Mouse (Mus musculus) heart, embryonic 14.5 days (tissue): Measurements from ENCODE around the gene Prmt1. TPM values are rescaled to one million over a fixed set of nuclear protein-coding genes. Genes with fewer than 3 reads are reported as not detected.

ENCODE experiments used
- ATAC-seq: fragments of 200-750 bp; cut with Nextera tagmentation; 2 replicates; pipeline ENCODE4 v1.8.0; 2017; ENCODE audit warnings: low read depth, moderate TSS enrichment; ENCODE audit not compliant: insufficient number of reproducible peaks, insufficient read depth, low FRiP score
- H3K27ac ChIP-seq, 2 experiments: fragments of 200-500 bp in 1 of 2; fragments of 300-500 bp in 1 of 2; sonication (generic) in 1 of 2; replicated peaks in 1 of 2; 2 replicates each; pipeline ENCODE4 v1.5.1; 2012 to 2014; ENCODE audit warnings: low read depth in 2 of 2, low read length in 2 of 2, control low read depth in 1 of 2, mild to moderate bottlenecking in 1 of 2, mixed read lengths in 1 of 2; ENCODE audit not compliant: control insufficient read depth in 1 of 2, insufficient read depth in 1 of 2
- H3K27me3 ChIP-seq: fragments of 300-500 bp; sonication (generic); 2 replicates; pipeline ENCODE4 v1.6.1; 2014; ENCODE audit warnings: mild to moderate bottlenecking, low read length, control low read depth; ENCODE audit not compliant: control insufficient read depth, insufficient read depth
- H3K36me3 ChIP-seq: fragments of 300-500 bp; sonication (generic); 2 replicates; pipeline ENCODE4 v1.6.1; 2014; ENCODE audit warnings: mild to moderate bottlenecking, control low read depth, low read length, mixed read lengths; ENCODE audit not compliant: control insufficient read depth, insufficient read depth
- H3K4me1 ChIP-seq, 2 experiments: fragments of 200-500 bp in 1 of 2; fragments of 300-500 bp in 1 of 2; sonication (generic) in 1 of 2; 2 replicates each; pipeline ENCODE4 v1.6.1; 2012 to 2014; ENCODE audit warnings: low read length in 2 of 2, control low read depth in 1 of 2, mixed read lengths in 1 of 2; ENCODE audit not compliant: control insufficient read depth in 2 of 2, insufficient read depth in 2 of 2
- H3K4me2 ChIP-seq: fragments of 300-500 bp; sonication (generic); 2 replicates; pipeline ENCODE4 v1.6.1; 2014; ENCODE audit warnings: mild to moderate bottlenecking, low read length
- H3K4me3 ChIP-seq, 2 experiments: fragments of 200-500 bp in 1 of 2; fragments of 300-500 bp in 1 of 2; sonication (generic) in 1 of 2; 2 replicates each; pipeline ENCODE4 v1.5.1; 2012 to 2014; ENCODE audit warnings: low read length in 2 of 2, mild to moderate bottlenecking in 2 of 2, control low read depth in 1 of 2, low read depth in 1 of 2, moderate library complexity in 1 of 2; ENCODE audit not compliant: control insufficient read depth in 1 of 2, insufficient read depth in 1 of 2
- H3K9ac ChIP-seq: fragments of 300-500 bp; sonication (generic); 2 replicates; pipeline ENCODE4 v1.6.1; 2014; ENCODE audit warnings: mild to moderate bottlenecking, low read length
- H3K9me3 ChIP-seq: fragments of 300-500 bp; sonication (generic); 2 replicates; pipeline ENCODE4 v1.6.1; 2016; ENCODE audit warnings: low read length, control low read depth; ENCODE audit not compliant: control insufficient read depth
- WGBS: fragments of 180-500 bp; shearing (Covaris S2); extraction: QIAGEN DNeasy Blood & Tissue Kit; methylation state at CpG from one replicate; pipeline ENCODE4 v1.1.7; 2014; 5-methylcytosine and 5-hydroxymethylcytosine counted together
- polyA plus RNA-seq: library from polyadenylated mRNA; unstranded; fragments of >200 nt; fragmentation: Nextera tagmentation; extraction: Ambion mirVana; gene quantifications from 2 replicates; pipeline ENCODE4 v1.2.1, GENCODE M21; 2014

Prmt1 gene
- 134 and 145 TPM in 2 replicates for polyA plus RNA-seq

- Histone ChIP-seq H3K9me3 (no peaks in the 10 kb centered on the region), H3K27me3 (no peaks in the 10 kb centered on the region), H3K9ac (peak within 1 kb of the TSS; percentile 99), H3K4me2 (peak within 1 kb of the TSS; percentile 84), H3K27ac (peak within 1 kb of the TSS; percentile 94 to 96), H3K36me3 (peaks cover 48% of the 10 kb centered on the region), H3K4me3 (peak within 1 kb of the TSS; percentile 79 to 96), H3K4me1 (peaks cover 12 to 29% of the 10 kb centered on the region in 2 experiments)
- peak; percentile 95 for ATAC-seq
- WGBS = under 1% methylated on average over 42 of the region's 42 CpGs
Measured at GRCm38 (mm10) chr7:44986192-44986878, at the start of gene Prmt1. Gene Prmt1, minus strand, starts transcription at chr7:44986568.

- ATAC-seq = no peak
- no peak overlapping the region for H3K27ac ChIP-seq
- H3K4me3 ChIP-seq = no peak overlapping the region
- no peaks in the 10 kb centered on the region for H3K9me3 ChIP-seq
- WGBS = 84% methylated on average over 3 of the region's 3 CpGs
- H3K4me2 ChIP-seq = no peak overlapping the region
- peaks cover 100% of the 10 kb centered on the region for H3K36me3 ChIP-seq
- H3K4me1 ChIP-seq = no peaks in the 10 kb centered on the region
- H3K27me3 ChIP-seq = no peaks in the 10 kb centered on the region
- H3K9ac ChIP-seq = no peak overlapping the region
Measured at GRCm38 (mm10) chr7:45035631-45036030, 49.3 kb upstream of the Prmt1 start.

- H3K9ac ChIP-seq = no peak overlapping the region
- H3K27me3 ChIP-seq = no peaks in the 10 kb centered on the region
- H3K4me1 ChIP-seq = no peaks in the 10 kb centered on the region
- H3K9me3 ChIP-seq = no peaks in the 10 kb centered on the region
- no peak for ATAC-seq
- H3K36me3 ChIP-seq = peaks cover 99% of the 10 kb centered on the region
- no peak overlapping the region for H3K27ac ChIP-seq
- WGBS = 90% methylated on average over 19 of the region's 19 CpGs
- H3K4me2 ChIP-seq = no peak overlapping the region
- no peak overlapping the region for H3K4me3 ChIP-seq
Measured at GRCm38 (mm10) chr7:45033722-45034359, 47.5 kb upstream of the Prmt1 start.

- no peak for ATAC-seq
- 98% methylated on average over 8 of the region's 8 CpGs for WGBS
Measured at GRCm38 (mm10) chr7:45030857-45031256, 44.5 kb upstream of the Prmt1 start.

GRCm38 (mm10) chr7:45029995-45030394 is 43.6 kb upstream of the Prmt1 start:
- 90% methylated on average over 6 of the region's 6 CpGs for WGBS
- ATAC-seq = no peak
- H3K4me3 ChIP-seq = no peak overlapping the region
- H3K27ac ChIP-seq = no peak overlapping the region
- no peaks in the 10 kb centered on the region for H3K27me3 ChIP-seq
- no peaks in the 10 kb centered on the region for H3K4me1 ChIP-seq
- H3K4me2 ChIP-seq = no peak overlapping the region
- no peaks in the 10 kb centered on the region for H3K9me3 ChIP-seq
- no peak overlapping the region for H3K9ac ChIP-seq
- peaks cover 84% of the 10 kb centered on the region for H3K36me3 ChIP-seq

More at GRCm38 (mm10) chr7:45030857-45031256, 44.5 kb upstream of the Prmt1 start:
- Histone ChIP-seq H3K4me2 (no peak overlapping the region), H3K9ac (no peak overlapping the region), H3K27me3 (no peaks in the 10 kb centered on the region), H3K4me3 (no peak overlapping the region), H3K9me3 (no peaks in the 10 kb centered on the region), H3K36me3 (peaks cover 93% of the 10 kb centered on the region), H3K27ac (no peak overlapping the region), H3K4me1 (no peaks in the 10 kb centered on the region)

- Histone ChIP-seq H3K9ac (no peak overlapping the region), H3K4me3 (no peak overlapping the region), H3K9me3 (no peaks in the 10 kb centered on the region), H3K27me3 (no peaks in the 10 kb centered on the region), H3K27ac (no peak overlapping the region), H3K4me1 (no peaks in the 10 kb centered on the region), H3K36me3 (peaks cover 68% of the 10 kb centered on the region), H3K4me2 (no peak overlapping the region)
- 93% methylated on average over 11 of the region's 11 CpGs for WGBS
- no peak for ATAC-seq
Measured at GRCm38 (mm10) chr7:45028351-45028750, 42.0 kb upstream of the Prmt1 start.

- H3K9me3 ChIP-seq = no peaks in the 10 kb centered on the region
- WGBS = 87% methylated on average over 9 of the region's 9 CpGs
- no peaks in the 10 kb centered on the region for H3K27me3 ChIP-seq
- peaks cover 62% of the 10 kb centered on the region for H3K36me3 ChIP-seq
- ATAC-seq = no peak
- H3K4me3 ChIP-seq = no peak overlapping the region
- H3K9ac ChIP-seq = no peak overlapping the region
- H3K27ac ChIP-seq = no peak overlapping the region
- H3K4me1 ChIP-seq = no peaks in the 10 kb centered on the region
- no peak overlapping the region for H3K4me2 ChIP-seq
Measured at GRCm38 (mm10) chr7:45027761-45028160, 41.4 kb upstream of the Prmt1 start.
